Mouse (Mus musculus) frontal cortex, adult 2 months (tissue): Measurements from ENCODE around the gene Oxa1l. TPM values are rescaled to one million over a fixed set of nuclear protein-coding genes. Genes with fewer than 3 reads are reported as not detected.

Experiments used
- DNase-seq, 2 experiments: peaks; one replicate each; pipeline ENCODE4 v3.0.0; 2022; ENCODE audit warnings: low spot score in 1 of 2; ENCODE audit errors: extremely low spot score in 1 of 2
- polyA plus RNA-seq: library from polyadenylated mRNA; depleted of rRNA; stranded (reverse); fragments of >200 nt; gene quantifications from 2 replicates; pipeline ENCODE4 v1.2.3, GENCODE M21; 2012

Oxa1l gene
- polyA plus RNA-seq, 1 experiment = 76.2 TPM

DNA sequence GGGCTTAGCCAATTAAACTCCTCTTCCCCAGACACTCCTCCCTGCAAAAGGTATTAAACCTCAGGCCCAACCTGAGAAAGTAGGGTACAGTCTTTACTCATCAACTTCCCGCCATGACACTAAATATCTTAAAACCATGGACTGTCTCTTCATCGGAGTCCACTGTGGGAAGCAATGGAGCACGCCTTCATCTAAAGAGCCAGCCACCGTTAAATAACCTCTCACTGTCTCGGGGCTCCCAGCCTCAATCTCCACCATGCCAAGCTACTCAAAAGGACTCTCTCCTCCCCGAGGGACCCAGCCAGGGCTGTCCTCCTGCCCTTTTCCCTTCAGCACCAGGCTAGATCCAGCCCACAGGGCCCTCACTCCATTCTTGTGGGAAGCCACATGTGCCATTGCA, 10.0 kb downstream of the Oxa1l start:
- no peak for DNase-seq

DNA sequence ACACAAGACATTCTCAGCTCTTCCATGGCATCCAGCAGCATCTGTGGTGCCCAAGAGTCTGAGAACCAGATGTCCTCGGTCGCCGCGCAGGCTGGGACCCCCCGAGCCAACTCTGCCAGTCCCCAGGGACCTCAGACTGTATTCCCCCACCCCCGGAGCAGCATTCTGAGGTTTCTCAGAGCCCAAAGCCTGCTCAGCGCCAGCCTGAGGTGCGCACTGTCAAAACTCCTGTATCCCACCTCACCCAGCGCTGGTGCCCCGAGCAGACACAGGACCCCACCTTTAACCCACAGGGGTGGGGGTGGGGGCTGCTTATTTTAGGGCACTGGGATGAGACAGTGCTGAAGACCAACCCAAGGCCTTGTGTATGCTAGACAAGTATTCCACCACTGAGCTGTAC, 10.8 kb downstream of the Oxa1l start:
- DNase-seq = no peak

DNA sequence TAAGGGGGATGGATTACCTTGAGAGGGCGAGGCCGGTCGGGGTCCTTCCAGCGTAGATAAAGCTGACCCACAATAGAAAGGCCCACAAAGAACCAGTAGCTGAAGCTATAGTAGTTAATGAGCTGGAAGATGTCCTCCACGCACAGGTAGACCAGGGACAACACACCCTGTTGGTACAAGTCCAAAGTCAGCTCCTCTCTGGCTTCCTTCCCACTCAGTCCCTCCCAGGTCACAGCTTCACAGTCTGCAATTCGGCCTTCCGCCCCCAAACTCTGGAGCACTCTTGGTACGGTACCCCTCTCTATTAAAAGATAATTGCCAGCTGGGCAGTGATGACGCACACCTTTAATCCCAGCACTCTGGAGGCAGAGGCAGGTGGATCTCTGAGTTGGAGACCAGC, 12.3 kb downstream of the Oxa1l start:
- no peak for DNase-seq

DNA sequence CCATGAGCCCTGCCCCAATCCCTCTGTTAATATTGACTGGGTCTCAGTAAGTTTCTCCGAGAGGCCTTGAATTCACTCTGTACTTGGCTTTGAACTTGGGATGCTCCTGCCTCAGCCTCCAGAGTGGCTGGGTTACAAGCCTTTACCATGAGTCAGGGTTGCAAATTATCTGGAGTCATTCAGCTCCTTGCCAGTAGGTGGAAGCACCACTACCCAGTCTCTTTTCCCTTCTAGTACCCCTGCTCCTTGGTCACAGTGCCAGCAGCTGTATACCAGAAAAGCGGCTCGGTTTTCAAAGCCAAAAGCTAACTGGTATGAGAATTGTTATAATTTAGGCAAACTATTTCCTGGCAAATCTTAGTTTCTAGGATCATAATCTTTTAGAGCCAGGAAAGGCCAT, 15.3 kb downstream of the Oxa1l start:
- DNase-seq = peak in 1 of 2 experiments; percentile 35

GRCm38 (mm10) chr14:54377166-54377565, 16.5 kb downstream of the Oxa1l start:
- DNase-seq = no peak

DNA sequence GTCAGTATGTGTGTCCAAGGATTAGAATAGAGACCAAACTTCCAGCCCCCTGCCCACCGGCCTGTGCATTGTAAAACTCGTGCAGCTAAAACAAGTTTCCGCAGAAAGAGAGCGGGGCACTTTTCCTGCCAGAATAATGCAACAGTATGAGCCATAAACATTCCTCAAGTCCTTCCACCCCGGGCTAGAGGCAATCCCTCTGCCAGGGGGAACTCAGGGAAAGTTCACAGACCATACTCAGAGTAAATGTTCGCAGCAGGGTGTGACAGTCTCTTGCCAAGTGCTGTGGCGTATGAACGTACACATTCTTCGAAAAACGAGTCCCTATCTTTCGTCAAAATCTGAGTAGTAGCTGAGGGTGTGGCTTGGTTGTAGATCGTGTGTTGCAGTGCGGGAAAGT, 18.9 kb downstream of the Oxa1l start:
- no peak for DNase-seq

DNA sequence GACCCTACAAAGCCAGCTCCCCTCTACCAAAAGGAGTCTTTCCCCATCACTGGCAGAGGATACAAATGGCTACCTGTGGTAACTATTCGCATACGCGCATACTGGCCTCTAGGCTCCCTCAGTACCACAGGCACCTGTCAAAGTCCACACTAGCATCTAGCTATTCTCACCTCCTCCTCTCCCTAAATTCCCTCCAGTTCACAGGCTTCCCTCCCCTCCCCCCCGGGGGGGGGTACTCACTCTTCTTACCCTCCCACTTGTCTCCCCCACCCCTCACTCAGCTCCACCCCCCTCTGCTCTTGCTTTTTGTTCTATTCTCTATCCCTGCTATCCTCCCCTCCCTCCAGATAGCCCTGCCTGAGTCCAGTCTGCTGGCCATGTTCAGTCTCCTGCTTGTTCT, 20.0 kb downstream of the Oxa1l start:
- no peak for DNase-seq

- no peak for DNase-seq
These were observed 21.2 kb downstream of the Oxa1l start for GRCm38 (mm10) chr14:54381816-54382215.

GRCm38 (mm10) chr14:54382641-54383040, 22.0 kb downstream of the Oxa1l start:
- no peak for DNase-seq

DNA sequence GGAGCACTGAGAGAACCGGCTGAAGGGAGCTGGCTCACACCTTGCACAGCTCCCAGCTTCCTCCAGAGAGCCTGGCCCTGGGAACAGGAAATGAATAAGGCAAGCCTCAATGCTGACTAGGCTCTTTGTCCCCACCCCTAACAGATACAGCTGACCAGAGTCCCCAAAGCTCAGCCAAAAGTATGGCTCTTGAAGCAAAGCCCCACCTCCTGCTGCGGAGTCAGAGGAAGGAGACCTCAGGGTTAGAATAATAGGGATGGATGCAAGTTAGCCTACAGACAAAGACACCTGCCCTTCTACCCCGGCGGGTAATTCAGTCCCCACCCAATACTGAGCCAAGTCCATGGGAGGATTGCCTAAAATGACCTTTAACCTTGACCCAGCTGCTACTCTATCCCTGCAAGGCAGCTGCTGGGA, 22.7 kb downstream of the Oxa1l start:
- DNase-seq = no peak

GRCm38 (mm10) chr14:54384396-54384795, 23.8 kb downstream of the Oxa1l start:
- DNase-seq = no peak

DNA sequence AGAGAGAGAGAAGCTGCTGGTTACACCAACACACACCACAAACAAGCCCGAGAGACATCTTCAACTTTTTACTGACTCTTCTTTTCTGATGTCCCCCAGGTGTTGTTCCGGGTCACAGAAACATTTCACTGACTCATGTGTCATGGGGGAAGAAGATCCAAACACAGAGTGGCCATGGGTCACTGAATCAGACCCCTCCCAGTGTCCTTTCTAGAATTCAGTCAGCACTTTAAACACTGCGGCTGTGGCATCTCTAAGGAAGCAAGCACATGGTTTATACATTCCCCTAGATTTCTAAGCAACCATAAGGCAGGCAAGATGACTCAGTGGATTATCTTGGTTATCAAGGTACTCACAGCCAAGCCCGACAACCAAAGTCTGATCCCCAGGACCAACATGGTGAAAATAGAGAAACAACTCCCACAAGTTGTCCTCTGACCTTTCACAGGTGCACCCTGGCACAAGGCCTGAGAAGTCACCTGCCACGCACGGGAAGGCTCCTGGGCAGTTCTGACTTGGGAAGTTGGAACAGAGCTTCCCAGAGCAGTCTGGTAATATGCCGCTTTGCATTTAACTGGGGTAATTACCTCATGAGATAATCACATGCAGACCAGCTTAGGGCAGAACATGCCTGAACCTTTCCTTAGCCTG, 25.5 kb downstream of the Oxa1l start:
- no peak for DNase-seq

DNA sequence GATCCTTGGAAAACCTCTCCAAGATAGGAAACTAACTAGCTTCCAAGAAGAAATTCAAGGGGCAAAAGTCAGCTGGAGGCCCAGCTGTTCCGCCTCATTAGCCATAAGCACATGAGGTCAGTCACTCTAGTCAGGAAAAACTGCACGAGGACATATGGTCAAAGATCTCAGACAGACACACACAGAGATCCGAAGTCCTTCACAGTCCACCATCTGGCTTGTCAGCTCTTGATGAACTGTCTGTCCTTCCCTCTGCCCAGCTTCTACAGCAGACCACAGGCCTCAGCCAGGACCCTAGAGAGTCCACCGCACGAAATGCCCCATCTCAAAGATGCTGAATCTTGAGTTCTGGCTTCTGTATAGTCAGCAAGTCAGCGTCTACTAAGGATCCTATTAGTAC, 26.9 kb downstream of the Oxa1l start:
- no peak for DNase-seq

DNA sequence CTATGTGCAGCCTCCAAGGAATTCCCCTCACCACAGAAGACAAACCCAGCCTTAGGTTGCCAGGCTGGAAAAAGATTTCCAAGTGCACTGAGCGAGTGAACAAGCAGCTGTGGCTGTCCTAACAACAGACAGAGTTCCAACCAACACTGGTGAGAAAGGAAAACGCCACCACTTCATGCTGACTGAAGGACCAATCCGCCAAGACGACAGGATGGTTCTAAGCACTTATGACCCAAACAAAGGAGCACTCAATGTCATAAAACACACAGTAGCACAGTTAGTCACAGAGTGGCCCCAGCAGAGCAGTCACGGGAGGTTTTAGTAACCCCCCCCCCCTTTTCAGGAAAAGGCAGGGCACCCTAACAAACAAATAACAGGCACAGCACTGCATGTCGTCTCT, 30.2 kb downstream of the Oxa1l start:
- DNase-seq = no peak

- DNase-seq = no peak
These were observed 33.2 kb downstream of the Oxa1l start for GRCm38 (mm10) chr14:54393794-54394193.

DNA sequence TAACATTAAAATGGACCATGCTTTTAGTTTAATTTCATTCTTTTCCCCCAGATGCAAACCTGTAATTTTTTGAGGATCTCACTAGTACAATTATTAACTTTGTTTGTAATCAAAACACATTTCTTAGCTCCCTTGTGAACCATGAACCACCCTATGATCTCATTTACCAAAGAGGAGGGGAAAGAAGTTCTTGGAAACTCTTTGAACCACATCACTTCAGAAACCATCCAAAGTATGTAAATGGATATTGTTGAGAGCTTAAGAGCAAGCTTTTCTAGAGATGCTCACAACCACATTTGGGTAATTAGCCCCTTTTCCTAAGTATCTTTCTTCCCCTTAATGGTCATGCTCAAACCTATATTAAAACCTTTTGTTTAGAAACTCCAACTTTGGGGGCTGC, 33.7 kb downstream of the Oxa1l start:
- DNase-seq = no peak

DNA sequence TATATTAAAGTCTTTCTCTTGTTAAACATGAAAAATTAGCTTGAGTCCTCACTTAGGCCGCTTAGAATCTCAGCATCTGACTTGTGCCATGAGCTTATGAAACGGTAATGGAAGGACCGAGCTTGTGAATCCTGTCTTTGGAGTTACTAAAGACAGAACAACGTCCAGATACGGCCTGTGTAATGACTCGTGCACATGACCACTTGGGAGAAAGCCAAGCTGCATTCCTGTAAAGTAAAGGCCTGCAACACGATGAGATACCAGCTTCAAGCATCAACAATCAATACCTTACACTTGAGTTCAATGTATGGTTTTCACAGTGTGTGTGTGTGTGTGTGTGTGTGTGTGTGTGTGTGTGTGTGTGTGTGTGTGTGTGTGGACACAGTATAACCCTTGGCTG, 36.1 kb downstream of the Oxa1l start:
- DNase-seq = no peak

- DNase-seq = no peak
These were observed 37.4 kb downstream of the Oxa1l start for GRCm38 (mm10) chr14:54397872-54398527.

DNA sequence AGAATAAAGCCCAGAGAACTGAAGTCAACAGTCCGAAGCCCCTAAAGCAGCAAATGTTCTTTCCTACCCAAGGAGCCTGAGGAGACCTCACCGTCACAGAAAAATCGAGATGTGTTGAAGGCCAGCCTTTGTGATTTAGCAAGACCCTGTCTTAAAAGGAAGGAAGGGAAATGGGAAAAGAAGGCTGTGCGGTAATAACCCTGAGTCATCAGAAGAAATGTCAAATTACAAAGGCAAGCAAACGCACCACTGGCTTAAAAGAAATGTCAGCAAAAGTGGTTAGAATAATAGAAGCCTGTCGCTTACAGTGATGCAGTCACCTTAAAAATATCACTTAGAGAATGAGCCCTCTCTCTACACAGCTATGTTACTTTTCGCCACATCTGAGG, 37.9 kb downstream of the Oxa1l start:
- DNase-seq = no peak

DNA sequence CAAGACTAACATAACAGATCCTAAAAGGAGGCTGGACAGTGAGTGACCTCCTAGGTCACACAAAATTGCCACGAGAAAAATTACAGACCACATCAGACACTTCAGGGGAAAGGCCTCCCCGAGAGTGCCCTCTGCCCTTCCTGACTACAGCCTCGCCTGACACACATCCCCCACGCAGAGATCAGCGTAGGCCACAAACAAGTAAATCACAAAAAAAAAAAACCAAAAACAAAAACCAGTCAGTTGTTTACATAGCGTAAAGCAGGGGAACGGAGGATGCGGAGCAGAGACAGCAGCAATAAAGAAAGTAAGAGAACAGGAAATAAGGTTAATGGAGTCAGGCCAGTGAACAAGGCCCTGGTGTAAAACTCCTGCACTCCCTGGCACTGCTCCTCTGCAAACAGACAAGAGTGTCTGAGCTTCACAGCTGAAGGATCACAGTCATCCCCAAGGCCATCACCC, 38.3 kb downstream of the Oxa1l start:
- DNase-seq = no peak

DNA sequence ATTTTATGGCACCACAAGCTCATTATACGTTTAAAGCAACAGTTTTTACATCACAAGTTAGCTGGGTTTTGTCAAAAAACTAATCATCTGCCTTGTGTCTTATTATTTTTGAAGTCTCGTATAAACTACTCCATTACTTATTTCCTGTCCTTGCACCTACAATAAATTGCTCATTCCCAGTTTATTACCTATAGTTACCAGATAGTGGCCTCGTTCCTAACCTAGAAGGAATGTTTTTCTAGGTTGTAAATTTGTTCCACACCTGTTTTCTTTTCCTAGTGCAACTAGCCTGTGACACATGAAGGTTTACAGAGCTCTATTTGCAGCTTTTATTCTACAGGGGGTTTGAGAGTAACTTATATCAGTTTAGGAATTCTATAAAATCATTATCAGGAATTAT, 41.1 kb downstream of the Oxa1l start:
- no peak for DNase-seq

DNA sequence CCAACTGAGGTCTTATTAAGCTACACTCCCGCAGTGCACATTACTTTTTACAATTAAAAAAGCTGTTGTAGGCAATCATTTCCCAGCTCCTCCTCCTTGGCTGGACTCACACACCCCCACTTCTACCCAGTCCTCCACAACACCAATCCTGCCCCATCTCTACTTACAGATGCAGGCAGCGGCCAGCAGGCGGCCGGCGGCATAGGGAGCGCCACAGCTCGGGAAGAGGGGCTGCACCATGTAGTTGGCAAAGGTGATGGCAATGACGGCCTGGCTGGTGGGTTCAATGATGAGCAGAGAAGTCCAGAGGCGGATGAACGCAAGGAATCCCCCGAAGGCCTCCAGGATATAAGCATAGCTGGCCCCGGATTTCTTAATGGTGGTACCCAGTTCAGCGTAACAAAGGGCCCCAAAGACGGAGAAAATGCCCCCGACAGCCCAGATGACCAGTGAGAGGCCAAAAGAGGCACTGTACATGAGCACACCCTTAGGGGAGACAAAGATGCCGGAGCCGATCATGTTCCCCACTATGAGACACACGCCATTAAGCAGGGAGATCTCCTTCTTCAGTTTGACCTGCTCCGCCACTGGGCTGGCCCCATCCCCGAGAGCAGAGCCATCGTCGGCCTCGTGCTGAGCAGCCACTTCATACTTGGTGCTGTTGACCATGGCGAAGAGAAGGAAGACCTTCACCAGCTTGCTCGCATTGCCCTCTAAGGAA, 47.9 kb downstream of the Oxa1l start:
- no peak for DNase-seq
